Mouse (Mus musculus): ENCODE measurements around the gene Syde1.

Syde1 gene

GRCm38 (mm10) chr10:78575105-78575632, 16.6 kb downstream of the Syde1 start:
- no peak for DNase-seq

- peak; percentile 98 for DNase-seq
Observed at GRCm38 (mm10) chr10:78574250-78575104, 17.3 kb downstream of the Syde1 start, which contains the start of gene Ilvbl. Ilvbl (plus strand) TSS chr10:78574346.

DNA sequence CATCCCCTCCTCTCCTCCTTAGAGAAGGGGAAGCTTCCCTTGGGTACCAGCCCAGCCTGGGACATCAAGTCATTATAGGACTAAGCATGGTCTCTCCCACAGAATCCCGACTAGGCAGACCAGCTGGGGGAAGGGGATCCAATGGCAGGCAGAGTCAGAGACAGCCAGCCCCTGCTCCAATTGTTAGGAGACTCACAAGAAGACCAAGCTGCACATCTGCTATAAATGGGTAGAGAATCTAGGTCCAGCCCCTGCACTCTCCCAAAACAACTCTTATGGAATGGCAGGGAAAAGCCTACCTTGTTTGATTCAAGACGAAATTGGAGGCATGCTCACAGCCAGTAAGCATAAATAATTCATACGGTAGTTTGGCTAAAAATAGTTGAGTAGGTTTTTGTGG, 18.5 kb downstream of the Syde1 start:
- no peak for DNase-seq

GRCm38 (mm10) chr10:78570897-78571296, 20.9 kb downstream of the Syde1 start:
- no peak for DNase-seq

GRCm38 (mm10) chr10:78570416-78570815, 21.3 kb downstream of the Syde1 start:
- no peak for DNase-seq

DNA sequence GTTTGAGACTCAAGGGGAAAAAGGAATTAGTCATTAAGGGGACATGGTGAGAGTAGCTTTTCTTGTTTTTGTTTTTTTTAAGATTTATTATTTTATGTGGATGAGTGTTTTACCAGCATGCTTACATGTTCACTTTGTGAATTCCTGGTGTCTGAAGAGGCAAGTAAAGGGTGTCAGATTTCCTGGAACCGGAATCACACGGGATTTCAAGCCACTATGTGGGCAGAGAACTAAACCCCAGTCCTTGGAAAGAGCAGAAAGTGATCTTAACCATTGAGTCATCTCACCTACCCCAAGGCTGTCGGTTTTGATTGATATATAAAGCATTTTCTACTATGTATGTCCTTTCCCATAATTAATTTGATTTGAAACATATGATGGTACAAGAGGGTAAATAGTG, 22.1 kb downstream of the Syde1 start:
- DNase-seq: no peak

DNA sequence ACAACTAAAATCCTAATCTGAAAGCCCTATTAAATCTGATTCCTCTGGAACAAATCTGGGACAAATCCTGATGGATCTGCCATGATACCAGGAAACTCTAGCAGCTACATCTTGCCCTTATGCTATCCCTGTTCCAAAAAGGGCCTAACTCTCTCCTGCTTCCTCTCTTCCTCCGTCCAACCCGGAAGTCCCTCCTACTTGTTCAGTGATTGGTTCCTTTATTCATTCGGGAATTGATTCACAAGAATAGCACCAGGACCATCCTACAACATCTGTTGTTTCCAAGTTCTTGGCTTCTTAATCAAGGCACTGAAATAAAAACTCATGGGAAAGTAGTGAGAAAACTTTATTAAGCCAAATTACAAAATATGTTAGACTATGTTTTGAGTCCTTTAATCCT, 22.6 kb downstream of the Syde1 start:
- no peak for DNase-seq

GRCm38 (mm10) chr10:78565070-78565469, 26.7 kb downstream of the Syde1 start:
- DNase-seq: no peak

DNA sequence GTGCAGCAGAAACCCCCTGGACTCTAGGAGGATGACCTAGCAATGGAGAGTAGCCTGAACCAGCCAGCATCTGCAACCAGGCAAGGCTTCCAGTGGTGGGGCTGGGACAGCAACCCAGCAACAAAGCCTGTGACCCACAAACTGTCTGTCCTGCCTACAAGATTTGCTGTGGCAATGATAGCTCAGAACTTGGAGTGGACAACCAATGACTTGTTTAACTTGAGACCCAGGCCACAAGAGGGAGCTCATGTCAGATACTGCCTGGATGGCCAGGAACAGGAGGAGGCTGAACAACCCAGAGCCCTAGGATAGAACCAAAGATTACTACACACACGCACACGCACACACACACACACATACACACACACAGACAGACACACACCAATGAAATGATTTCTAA, 50.8 kb downstream of the Syde1 start:
- peak; percentile 19 for DNase-seq

All from embryo, embryonic 11 days (tissue).